Mouse (Mus musculus) neutrophil, adult 5-6 weeks (primary cell): ENCODE data around the gene Cftr. TPM values are rescaled to one million over a fixed set of nuclear protein-coding genes. Genes with fewer than 3 reads are reported as not detected.

Source experiments
- ATAC-seq: fragments of 151-379, 151-347 bp; 2 replicates; pipeline ENCODE4 v1.8.0; 2017; ENCODE audit warnings: mild to moderate bottlenecking, moderate TSS enrichment; ENCODE audit not compliant: insufficient number of reproducible peaks, poor library complexity, low FRiP score, severe bottlenecking; ENCODE audit errors: extremely low read depth
- total RNA-seq: library from RNA; stranded (forward); fragments of 200-1000 nt; gene quantifications from 2 replicates; pipeline ENCODE4 v1.2.3, GENCODE M21; 2017

The Cftr gene
- 0.47 TPM in 1 of 2 replicates, not detected in the other for total RNA-seq

GRCm38 (mm10) chr6:18170311-18170922 lies at the start of gene Cftr:
Gene Cftr (plus strand): TSS chr6:18170687.
- no peak for ATAC-seq

- ATAC-seq: no peak
Observed at GRCm38 (mm10) chr6:18127206-18127983, 43.1 kb upstream of the Cftr start.

- no peak for ATAC-seq
Observed at GRCm38 (mm10) chr6:18128059-18128458, 42.4 kb upstream of the Cftr start.

- ATAC-seq: no peak
Observed at GRCm38 (mm10) chr6:18135246-18135645, 35.2 kb upstream of the Cftr start.

GRCm38 (mm10) chr6:18153031-18153430 lies 17.5 kb upstream of the Cftr start:
- no peak for ATAC-seq

- ATAC-seq: no peak
Observed at GRCm38 (mm10) chr6:18169618-18170017, 869 bp upstream of the Cftr start.

- no peak for ATAC-seq
Observed at GRCm38 (mm10) chr6:18171614-18172013, 1.1 kb downstream of the Cftr start.

GRCm38 (mm10) chr6:18177509-18177908 lies 7.0 kb downstream of the Cftr start:
- no peak for ATAC-seq

GRCm38 (mm10) chr6:18180665-18181064 lies 10.2 kb downstream of the Cftr start:
- no peak for ATAC-seq

GRCm38 (mm10) chr6:18182903-18183302 lies 12.4 kb downstream of the Cftr start:
- no peak for ATAC-seq

- ATAC-seq: no peak
Observed at GRCm38 (mm10) chr6:18220691-18221090, 50.2 kb downstream of the Cftr start.

- ATAC-seq: no peak
Observed at GRCm38 (mm10) chr6:18223206-18223605, 52.7 kb downstream of the Cftr start.

GRCm38 (mm10) chr6:18225157-18225556 lies 54.7 kb downstream of the Cftr start:
- no peak for ATAC-seq

- no peak for ATAC-seq
Observed at GRCm38 (mm10) chr6:18246495-18246894, 76.0 kb downstream of the Cftr start.

- no peak for ATAC-seq
Observed at GRCm38 (mm10) chr6:18247891-18248463, 77.5 kb downstream of the Cftr start.

GRCm38 (mm10) chr6:18248464-18248863 lies 78.0 kb downstream of the Cftr start:
- no peak for ATAC-seq

- no peak for ATAC-seq
Observed at GRCm38 (mm10) chr6:18254586-18254985, 84.1 kb downstream of the Cftr start.

- no peak for ATAC-seq
Observed at GRCm38 (mm10) chr6:18270983-18271382, 100.5 kb downstream of the Cftr start.

- ATAC-seq: no peak
Observed at GRCm38 (mm10) chr6:18300781-18301180, 130.3 kb downstream of the Cftr start.

GRCm38 (mm10) chr6:18302105-18302504 lies 131.6 kb downstream of the Cftr start:
- ATAC-seq: no peak
